Mouse (Mus musculus): Measurements from ENCODE around the gene Sufu. TPM values are rescaled to one million over a fixed set of nuclear protein-coding genes. Genes with fewer than 3 reads are reported as not detected.

The Sufu gene
- polyA plus RNA-seq, 1 experiment from 2014 or later = 21.8 TPM

DNA sequence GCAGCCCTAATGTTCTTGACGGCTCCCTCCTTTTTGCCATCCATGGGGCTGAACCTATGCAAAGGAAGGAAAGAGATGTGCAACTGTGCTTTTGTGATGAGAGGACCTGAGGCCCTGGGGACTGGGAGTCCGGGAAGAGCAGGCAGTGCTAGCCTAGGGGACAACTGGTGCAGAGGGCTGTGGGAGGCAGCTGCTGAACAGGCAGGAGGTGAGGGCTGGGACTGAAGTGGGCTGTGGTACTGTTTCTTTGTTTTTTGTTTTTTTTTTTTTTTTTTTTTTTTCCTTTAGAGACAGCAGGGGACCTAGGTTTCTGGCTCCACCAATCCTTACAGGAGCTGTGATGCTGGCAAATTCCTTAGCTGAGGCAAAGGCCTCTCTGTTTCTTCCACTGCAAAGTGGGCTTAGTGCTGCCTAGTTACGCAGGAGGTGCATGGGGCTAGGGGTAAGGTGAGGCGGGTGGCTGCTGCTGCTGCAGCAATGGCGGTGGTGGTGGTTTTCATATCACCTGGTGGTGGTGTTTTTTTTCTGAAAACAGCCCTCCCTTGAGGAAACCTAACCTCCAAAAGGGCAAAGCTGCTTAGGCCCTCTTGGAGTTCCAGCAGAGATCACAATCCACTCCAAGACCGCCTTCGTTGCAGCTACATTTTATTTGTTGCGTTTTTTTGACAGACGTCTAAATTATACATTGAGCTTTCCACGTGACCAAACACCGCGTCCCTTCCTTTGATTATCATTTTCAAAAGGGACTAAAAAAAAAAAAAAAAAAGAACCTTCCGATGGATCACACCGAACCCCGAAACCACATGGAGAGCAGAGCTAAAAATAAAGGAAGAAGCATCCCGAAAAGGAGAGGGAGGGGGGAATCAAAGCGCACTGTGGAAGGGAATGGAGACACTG, 131.2 kb downstream of the Sufu start:
- WGBS = 9% methylated on average over 17 of the region's 17 CpGs
- no peaks in the 10 kb centered on the region for H3K9me3 ChIP-seq (replicated peaks; ENCODE audit: control insufficient read depth, low read length)
- no peaks in the 10 kb centered on the region for H3K36me3 ChIP-seq (ENCODE audit: control insufficient read depth, insufficient read depth, low read length)
- peaks cover 92% of the 10 kb centered on the region for H3K4me1 ChIP-seq (ENCODE audit: control insufficient read depth, insufficient read depth, low read length)
- no peak for DNase-seq (ENCODE audit: low spot score)
- H3K4me2 ChIP-seq (ENCODE audit: low read length) = peak overlapping the region; percentile 62
- H3K9ac ChIP-seq (ENCODE audit: low read length) = peak overlapping the region; percentile 59
- peak overlapping the region; percentile 25 for H3K4me3 ChIP-seq (ENCODE audit: low read depth, low read length)
- no peaks in the 10 kb centered on the region for H3K27me3 ChIP-seq (replicated peaks; ENCODE audit: control insufficient read depth, insufficient read depth, low read length)
- no peak for ATAC-seq
- peak overlapping the region; percentile 92 for H3K27ac ChIP-seq (ENCODE audit: low read depth, low read length)

- Histone ChIP-seq H3K9me3 (replicated peaks; ENCODE audit: control insufficient read depth, low read length) (no peaks in the 10 kb centered on the region), H3K4me2 (ENCODE audit: low read length) (peak overlapping the region; percentile 62), H3K9ac (ENCODE audit: low read length) (peak overlapping the region; percentile 59), H3K27ac (ENCODE audit: low read depth, low read length) (peak overlapping the region; percentile 92), H3K27me3 (replicated peaks; ENCODE audit: control insufficient read depth, insufficient read depth, low read length) (no peaks in the 10 kb centered on the region), H3K36me3 (ENCODE audit: control insufficient read depth, insufficient read depth, low read length) (no peaks in the 10 kb centered on the region), H3K4me3 (ENCODE audit: low read depth, low read length) (peak overlapping the region; percentile 25), H3K4me1 (ENCODE audit: control insufficient read depth, insufficient read depth, low read length) (peaks cover 90% of the 10 kb centered on the region)
- WGBS = 1% methylated on average over 20 of the region's 20 CpGs
- DNase-seq (ENCODE audit: low spot score) = peak; percentile 90
- peak; percentile 46 for ATAC-seq
Measured at GRCm38 (mm10) chr19:46528529-46529213, 132.0 kb downstream of the Sufu start.

DNA sequence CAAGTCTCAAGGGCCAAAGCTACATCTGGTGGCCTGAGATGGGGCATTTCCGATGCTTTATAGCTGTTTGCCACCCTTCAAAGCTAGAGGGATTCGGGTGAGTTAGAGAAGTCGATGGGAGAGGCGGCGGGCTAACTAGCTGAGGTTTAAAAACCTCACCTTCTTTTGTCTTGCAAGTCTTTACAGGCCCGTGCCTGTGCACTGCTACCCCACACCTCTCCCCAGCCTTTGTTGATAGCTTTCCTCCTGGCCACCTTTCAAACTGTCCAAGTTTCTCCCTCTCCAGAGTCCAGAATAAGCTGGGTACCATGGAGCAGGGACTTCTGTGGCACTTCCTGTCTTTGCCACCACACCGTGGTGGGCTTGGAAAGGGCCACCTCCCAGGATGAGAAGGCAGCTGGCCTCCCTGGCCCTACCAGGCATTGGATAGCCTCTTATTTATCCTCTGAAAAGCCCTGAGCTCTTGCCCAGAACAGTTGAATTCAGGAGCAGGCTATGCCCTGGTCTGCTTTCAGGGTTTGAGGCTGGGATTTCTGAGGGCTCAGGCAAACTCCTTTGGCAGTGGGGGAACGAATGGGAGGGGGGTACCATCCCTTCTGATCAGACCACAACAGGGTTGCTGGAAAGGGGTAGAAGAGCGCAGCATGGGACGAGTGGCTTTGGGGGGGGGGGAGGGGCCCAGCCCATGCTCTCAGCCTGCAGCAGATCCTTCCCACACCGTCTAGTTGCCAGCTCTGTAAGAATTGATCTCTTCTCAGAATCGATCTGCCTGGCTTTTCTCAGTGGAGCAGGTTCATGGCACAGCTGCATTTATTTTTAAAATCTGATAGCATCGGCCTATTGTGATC, 133.1 kb downstream of the Sufu start:
- no peak overlapping the region for H3K4me3 ChIP-seq (ENCODE audit: low read depth, low read length)
- ATAC-seq = 0 out of 2 replicates have a peak, but pooled peaks have one; percentile 1
- WGBS = 12% methylated on average over 13 of the region's 13 CpGs

DNA sequence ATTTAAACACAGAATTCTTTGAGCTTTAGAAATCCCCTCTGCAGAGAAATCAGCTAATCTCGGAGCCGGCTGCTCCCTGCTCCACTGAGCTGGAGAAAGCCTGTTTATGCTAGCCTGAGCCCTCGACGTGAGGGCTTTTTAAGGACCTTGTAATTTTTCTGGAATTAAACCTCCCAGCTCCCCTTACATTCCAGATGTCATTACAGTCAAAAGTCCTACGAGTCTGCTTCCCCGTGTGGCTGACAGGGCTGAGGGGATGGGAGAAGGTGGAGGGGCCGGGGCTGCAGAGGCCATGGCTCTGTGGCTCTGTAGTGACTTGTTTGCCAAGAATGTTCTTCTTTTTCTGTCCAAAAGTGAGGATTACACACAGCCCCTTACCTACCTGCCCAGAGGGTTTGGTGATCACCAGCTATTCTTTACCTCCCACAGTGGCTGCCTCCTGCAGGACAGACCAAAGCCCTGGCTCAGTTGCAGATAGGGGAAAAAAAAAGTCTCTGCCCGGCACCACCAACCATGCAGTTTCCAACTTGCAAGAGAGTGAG, 133.8 kb downstream of the Sufu start:
- peak overlapping the region; percentile 49 for H3K9ac ChIP-seq (ENCODE audit: low read length)
- DNase-seq (ENCODE audit: low spot score) = no peak
- H3K27me3 ChIP-seq (replicated peaks; ENCODE audit: control insufficient read depth, insufficient read depth, low read length) = no peaks in the 10 kb centered on the region
- H3K27ac ChIP-seq (ENCODE audit: low read depth, low read length) = peak overlapping the region; percentile 92
- H3K4me1 ChIP-seq (ENCODE audit: control insufficient read depth, insufficient read depth, low read length) = peaks cover 71% of the 10 kb centered on the region
- no peak overlapping the region for H3K4me3 ChIP-seq (ENCODE audit: low read depth, low read length)
- no peaks in the 10 kb centered on the region for H3K9me3 ChIP-seq (replicated peaks; ENCODE audit: control insufficient read depth, low read length)
- WGBS = 20% methylated on average over 8 of the region's 8 CpGs
- ATAC-seq = no peak
- H3K4me2 ChIP-seq (ENCODE audit: low read length) = 0 out of 2 replicates have a peak overlapping the region, but pooled peaks have one; percentile 10
- H3K36me3 ChIP-seq (ENCODE audit: control insufficient read depth, insufficient read depth, low read length) = peaks cover 5% of the 10 kb centered on the region

More for the DNA sequence above, 133.1 kb downstream of the Sufu start:
- Histone ChIP-seq H3K9me3 (replicated peaks; ENCODE audit: control insufficient read depth, low read length) (no peaks in the 10 kb centered on the region), H3K36me3 (ENCODE audit: control insufficient read depth, insufficient read depth, low read length) (peaks cover 5% of the 10 kb centered on the region), H3K4me1 (ENCODE audit: control insufficient read depth, insufficient read depth, low read length) (peaks cover 78% of the 10 kb centered on the region), H3K27ac (ENCODE audit: low read depth, low read length) (peak overlapping the region; percentile 92), H3K9ac (ENCODE audit: low read length) (peak overlapping the region; percentile 59), H3K4me2 (ENCODE audit: low read length) (peak overlapping the region; percentile 62), H3K27me3 (replicated peaks; ENCODE audit: control insufficient read depth, insufficient read depth, low read length) (no peaks in the 10 kb centered on the region)
- no peak for DNase-seq (ENCODE audit: low spot score)

- peak overlapping the region; percentile 49; the same call in 1 of the 2 replicates for H3K9ac ChIP-seq (ENCODE audit: low read length)
- no peak for ATAC-seq
- H3K27ac ChIP-seq (ENCODE audit: low read depth, low read length) = peak overlapping the region; percentile 92; the same call in 1 of the 2 replicates
- no peak for DNase-seq (ENCODE audit: low spot score)
- H3K36me3 ChIP-seq (ENCODE audit: control insufficient read depth, insufficient read depth, low read length) = peaks cover 5% of the 10 kb centered on the region
- H3K27me3 ChIP-seq (replicated peaks; ENCODE audit: control insufficient read depth, insufficient read depth, low read length) = no peaks in the 10 kb centered on the region
- H3K9me3 ChIP-seq (replicated peaks; ENCODE audit: control insufficient read depth, low read length) = no peaks in the 10 kb centered on the region
- no peak overlapping the region; the same call in 1 of the 2 replicates for H3K4me2 ChIP-seq (ENCODE audit: low read length)
- WGBS = 16% methylated on average over 16 of the region's 16 CpGs
- peaks cover 63% of the 10 kb centered on the region for H3K4me1 ChIP-seq (ENCODE audit: control insufficient read depth, insufficient read depth, low read length)
- H3K4me3 ChIP-seq (ENCODE audit: low read depth, low read length) = no peak overlapping the region
Measured at GRCm38 (mm10) chr19:46531071-46532030, 134.7 kb downstream of the Sufu start.

DNA sequence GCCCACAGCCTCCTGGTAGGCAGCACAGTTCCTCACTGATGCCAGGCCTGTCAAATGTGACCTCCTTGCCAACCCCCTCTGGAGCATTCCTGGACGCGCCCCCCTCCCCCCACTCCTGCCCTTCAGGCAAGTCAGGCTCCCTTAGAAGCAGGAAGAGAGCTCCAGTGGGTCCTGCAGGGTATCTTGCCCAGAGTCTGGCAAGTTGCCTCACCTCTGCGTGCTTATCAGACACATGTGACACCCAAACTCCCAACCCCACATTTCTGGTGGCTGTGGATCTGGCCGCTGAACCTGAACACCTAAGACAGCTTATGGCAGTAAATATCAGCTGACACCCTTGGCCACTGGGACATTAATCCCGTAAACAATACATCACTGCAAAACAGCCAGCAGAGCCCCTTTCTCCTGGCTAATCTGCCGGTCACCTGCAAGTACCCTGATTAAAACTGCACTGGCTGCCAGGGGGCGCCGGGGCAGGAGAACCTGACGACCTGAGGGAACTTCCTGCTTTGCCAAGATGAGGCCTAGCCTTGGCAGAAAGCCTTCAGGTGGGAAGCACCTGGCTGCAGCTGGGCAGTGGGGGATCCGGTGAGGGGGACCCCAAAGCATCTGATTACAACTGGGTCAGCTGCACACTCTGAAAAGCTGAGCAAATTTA, 135.5 kb downstream of the Sufu start:
- peak overlapping the region; percentile 32; the same call in 1 of the 2 replicates for H3K9ac ChIP-seq (ENCODE audit: low read length)
- H3K4me2 ChIP-seq (ENCODE audit: low read length) = no peak overlapping the region
- H3K9me3 ChIP-seq (replicated peaks; ENCODE audit: control insufficient read depth, low read length) = no peaks in the 10 kb centered on the region

DNA sequence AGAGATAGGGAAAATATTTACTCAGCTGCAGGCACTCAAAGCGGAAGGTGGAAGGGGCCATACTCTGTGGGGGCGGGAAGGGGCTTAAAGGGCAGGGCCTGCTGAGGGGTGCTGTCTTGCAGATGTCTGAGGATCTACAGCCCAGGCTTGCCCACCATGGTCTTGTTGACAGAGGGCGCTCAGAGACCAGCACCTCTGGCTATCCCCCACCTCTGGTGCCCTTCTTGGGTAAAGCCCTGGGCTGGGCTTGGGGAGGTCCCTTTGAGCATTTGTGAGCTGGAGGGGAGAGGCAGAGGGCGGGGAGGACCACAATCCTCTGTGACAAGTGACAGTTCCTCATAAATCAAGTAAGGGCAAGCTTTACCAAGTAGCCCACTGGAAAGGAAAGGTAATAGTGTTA, 136.4 kb downstream of the Sufu start:
- Histone ChIP-seq H3K9me3 (replicated peaks; ENCODE audit: control insufficient read depth, low read length) (no peaks in the 10 kb centered on the region), H3K9ac (ENCODE audit: low read length) (no peak overlapping the region), H3K4me2 (ENCODE audit: low read length) (no peak overlapping the region), H3K27ac (ENCODE audit: low read depth, low read length) (0 out of 2 replicates have a peak overlapping the region, but pooled peaks have one; percentile 21), H3K36me3 (ENCODE audit: control insufficient read depth, insufficient read depth, low read length) (peaks cover 12% of the 10 kb centered on the region), H3K4me3 (ENCODE audit: low read depth, low read length) (no peak overlapping the region), H3K27me3 (replicated peaks; ENCODE audit: control insufficient read depth, insufficient read depth, low read length) (no peaks in the 10 kb centered on the region), H3K4me1 (ENCODE audit: control insufficient read depth, insufficient read depth, low read length) (peaks cover 49% of the 10 kb centered on the region)
- ATAC-seq = no peak
- 66% methylated on average over 4 of the region's 4 CpGs for WGBS
- DNase-seq (ENCODE audit: low spot score) = no peak

More for the DNA sequence above, 135.5 kb downstream of the Sufu start:
- H3K4me3 ChIP-seq (ENCODE audit: low read depth, low read length) = no peak overlapping the region
- peaks cover 56% of the 10 kb centered on the region for H3K4me1 ChIP-seq (ENCODE audit: control insufficient read depth, insufficient read depth, low read length)
- H3K36me3 ChIP-seq (ENCODE audit: control insufficient read depth, insufficient read depth, low read length) = peaks cover 9% of the 10 kb centered on the region
- peak overlapping the region; percentile 33; the same call in 1 of the 2 replicates for H3K27ac ChIP-seq (ENCODE audit: low read depth, low read length)
- DNase-seq (ENCODE audit: low spot score) (no peak), ATAC-seq (no peak)
- 7% methylated on average over 10 of the region's 10 CpGs for WGBS
- no peaks in the 10 kb centered on the region for H3K27me3 ChIP-seq (replicated peaks; ENCODE audit: control insufficient read depth, insufficient read depth, low read length)

All from forebrain, embryonic 14.5 days (tissue).